Mouse (Mus musculus) adrenal gland, adult (tissue): ENCODE measurements at regions not wholly inside any gene's neighbourhood (a gene's known extent, or its start where the extent isn't known, plus 50 kb on each side); places are given as distances from the start of the nearest gene placed in this dataset.
A peak's percentile ranks its signal among the peaks of the same experiment; 100 is the strongest.

Source experiments
- DNase-seq, 2 experiments: peaks; one replicate each; pipeline ENCODE4 v3.0.0; 2022 to 2023; ENCODE audit warnings: low spot score in 1 of 2; ENCODE audit not compliant: inconsistent age in 2 of 2

DNA sequence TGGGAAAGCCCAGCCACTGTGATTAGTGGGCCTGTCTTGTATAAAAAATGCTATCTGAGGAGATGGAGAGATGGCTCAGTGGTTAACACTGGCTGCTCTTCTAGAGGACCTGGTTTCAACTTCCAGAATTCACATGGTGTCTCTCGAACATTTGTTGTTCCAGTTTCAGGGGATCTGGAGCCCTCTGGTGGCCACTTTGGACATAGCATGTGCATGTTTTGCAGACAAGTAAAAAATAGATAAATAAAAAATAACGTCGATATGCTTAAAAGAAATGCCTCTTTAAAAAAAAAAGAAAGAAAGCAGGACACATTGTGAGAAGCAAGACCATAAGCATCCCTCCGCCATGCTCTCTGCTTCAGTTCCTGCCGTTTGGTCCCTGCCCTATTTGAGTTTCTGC lies 978.1 kb downstream of the Gm10330 start:
- peak; percentile 22 to 74 for DNase-seq
